Mouse (Mus musculus): Measurements from ENCODE around the gene Olfr155.

DNA sequence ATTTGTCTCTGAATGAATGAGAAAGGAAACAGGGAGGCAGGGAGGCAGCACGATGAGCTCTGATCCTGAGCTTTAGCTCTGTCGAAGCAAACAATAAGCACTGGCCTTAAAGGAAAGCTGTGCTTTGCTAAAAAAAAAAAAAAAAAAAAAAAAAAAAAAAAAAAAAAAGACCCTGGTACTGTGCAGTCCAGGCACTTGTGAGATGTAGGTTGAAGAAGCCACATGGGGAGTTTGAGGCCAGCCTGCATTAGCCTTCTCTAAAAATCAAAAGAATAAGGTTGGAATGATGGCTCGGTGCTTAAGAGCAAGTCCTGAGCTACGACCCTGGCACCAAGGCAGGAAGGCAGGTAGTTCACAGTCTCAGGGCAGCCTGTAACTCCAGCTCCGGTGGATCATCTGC is 17.6 kb upstream of the Olfr155 start:
- TF ChIP-seq CTCF (IDR thresholded peaks at IDR 0.05; ENCODE audit: control insufficient read depth, insufficient read depth, insufficient read length) (no peak), MAX (IDR thresholded peaks at IDR 0.05) (no peak)

All from C2C12 (cell line).